Mouse (Mus musculus) cerebellum, postnatal 14 days (tissue): ENCODE data around the gene Sbk1.
A peak's percentile ranks its signal among the peaks of the same experiment; 100 is the strongest.
"Not testable (repeated sequence)": the region's sequence is repeated elsewhere in the genome, so short reads cannot be mapped to it uniquely, and the experiment has no call there.

Experiments used
- DNase-seq, 2 experiments: peaks; one replicate each; pipeline ENCODE4 v3.0.0; 2021; ENCODE audit warnings: mixed read lengths in 2 of 2

The Sbk1 gene

DNA sequence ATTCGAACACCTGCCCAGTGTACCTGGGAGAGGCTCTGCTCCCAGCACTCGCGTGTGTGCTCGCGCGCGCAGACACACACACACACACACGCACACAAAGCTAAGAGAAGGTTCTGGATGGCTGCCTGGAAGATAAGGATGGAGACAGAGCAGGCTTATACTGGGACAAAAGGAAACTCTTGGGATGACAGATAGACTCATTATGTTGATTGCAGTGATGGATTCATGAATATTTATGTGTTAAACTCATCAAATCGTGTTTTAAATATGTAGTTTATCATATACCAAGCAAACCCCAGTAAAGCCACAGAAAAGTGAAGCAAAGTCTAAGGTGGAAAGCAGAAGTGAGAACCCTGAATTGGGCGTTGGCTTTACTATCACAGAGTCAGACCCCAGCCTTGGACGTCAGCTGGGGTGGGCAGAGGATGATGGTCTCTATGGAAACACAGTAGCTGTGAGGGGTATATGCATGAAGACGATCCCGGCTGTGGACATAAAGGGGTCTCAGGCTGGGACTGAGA, 16.2 kb downstream of the Sbk1 start:
- no peak for DNase-seq

DNA sequence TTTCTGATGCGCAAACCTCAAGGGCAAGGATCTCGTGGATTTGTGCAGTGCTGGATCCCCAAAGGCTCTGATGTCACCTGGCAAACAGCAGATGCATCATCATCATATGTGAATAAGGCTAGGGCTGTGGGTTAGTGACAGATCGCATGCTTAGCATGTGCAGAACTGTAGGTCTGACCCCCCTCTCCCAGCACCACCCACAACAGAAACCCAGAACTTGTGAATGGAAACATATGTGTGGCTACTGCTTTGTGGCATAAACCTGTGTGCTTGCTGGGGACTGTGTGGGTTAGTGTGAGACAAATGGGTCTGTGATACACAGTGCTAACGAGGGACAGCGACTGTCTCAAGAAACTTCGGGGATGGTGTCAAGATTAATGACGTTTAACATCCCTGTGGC, 17.0 kb downstream of the Sbk1 start:
- DNase-seq: no peak

DNA sequence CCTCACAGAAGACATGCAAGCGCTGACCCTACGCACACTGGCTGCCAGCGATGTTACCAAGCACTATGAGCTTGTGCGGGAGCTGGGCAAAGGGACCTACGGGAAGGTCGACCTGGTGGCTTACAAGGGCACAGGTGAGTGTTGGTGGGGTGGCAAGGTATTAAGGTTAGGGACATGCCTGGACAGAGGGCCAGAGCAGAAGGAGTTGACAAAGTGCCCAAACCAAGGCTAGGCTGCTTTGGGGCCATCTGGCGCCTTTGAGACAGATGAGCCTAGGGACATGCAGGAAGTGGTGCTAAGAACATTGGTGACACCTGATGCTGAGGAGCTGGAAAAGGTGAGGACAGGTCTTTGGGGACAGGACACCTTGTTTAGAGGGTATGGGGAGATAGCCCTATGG, 17.5 kb downstream of the Sbk1 start:
- DNase-seq: no peak

DNA sequence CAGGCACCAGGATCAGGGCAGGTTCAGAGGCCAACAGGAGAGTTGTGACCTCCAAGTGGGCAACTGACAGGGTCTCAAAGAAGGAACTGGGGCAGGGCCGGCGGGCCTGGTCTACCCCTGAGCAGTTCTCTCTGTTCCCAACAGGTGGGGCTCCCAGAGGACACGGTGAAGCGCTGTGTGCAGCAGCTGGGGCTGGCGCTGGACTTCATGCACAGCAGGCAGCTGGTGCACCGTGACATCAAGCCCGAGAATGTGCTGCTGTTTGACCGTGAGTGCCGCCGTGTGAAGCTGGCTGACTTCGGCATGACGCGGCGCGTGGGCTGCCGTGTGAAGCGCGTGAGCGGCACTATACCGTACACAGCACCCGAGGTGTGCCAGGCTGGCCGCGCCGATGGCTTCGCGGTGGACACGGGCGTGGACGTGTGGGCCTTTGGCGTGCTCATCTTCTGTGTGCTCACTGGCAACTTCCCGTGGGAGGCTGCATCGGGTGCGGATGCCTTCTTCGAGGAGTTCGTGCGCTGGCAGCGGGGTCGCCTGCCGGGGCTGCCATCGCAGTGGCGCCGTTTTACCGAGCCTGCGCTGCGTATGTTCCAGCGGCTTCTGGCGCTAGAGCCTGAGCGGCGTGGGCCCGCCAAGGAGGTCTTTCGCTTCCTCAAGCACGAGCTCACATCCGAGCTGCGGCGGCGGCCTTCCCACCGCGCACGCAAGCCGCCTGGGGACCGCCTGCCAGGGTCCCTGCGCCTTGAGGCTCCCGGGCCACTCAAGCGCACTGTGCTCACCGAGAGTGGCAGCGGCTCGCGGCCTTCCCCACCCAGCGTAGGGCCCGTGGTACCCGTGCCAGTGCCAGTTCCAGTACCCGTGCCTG, 19.5 kb downstream of the Sbk1 start:
- DNase-seq: no peak

DNA sequence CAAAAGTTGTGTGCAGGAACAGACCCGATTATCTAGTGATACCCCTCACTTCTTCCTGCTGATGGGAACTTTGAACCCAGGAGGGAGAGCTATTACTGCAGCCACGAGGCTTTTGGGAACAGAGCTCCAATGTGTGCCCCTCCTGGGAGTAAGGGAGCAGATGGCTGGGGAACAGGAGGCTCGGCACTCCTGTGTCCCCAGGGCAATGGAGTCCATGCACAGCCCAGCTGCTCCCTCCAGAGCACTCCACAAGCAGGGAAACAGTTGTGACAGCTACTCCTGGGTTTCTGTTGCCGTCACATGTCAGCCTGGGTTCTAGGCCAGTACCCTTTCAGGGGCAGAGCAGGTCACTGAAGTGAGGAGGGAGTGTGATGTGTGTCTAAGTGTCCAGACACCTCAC, 20.7 kb downstream of the Sbk1 start:
- DNase-seq: no peak

DNA sequence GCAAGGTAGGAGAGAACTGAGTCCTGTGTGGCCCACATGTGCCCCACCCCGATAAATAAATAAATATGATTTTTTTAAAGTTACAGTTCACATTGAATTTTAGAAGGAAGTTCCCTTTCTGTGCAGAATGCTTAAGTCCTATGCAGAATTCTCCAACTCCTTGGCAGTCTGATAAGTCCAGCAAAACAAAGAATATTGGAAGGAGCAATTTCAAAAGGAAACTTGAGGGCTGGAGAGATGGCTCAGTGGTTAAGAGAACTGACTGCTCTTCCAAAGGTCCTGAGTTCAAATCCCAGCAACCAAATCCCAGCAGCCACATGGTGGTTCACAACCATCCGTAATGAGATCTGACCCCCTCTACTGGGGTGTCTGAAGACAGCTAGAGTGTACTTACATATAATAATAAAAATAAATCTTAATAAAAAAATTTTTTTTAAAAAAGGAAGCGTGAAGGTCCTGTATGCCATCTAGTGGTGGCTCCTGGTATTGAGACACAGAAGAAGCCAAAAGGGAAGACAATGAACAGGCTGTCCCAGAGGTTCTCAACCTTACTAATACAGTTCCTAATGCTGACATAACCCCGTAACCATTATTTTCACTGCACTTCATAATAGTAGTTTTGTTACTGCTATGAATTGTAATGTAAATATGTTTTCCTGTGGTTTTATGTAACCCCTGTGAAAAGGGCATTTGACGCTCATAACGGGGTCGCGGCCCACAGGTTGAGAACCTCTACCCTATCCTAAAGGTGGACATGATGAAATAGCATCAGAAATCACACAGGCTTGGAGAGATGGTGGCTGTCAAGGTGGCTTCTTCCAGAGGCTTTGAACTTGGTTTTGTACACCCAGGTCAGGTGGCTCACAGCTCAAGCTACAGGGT, 25.4 kb downstream of the Sbk1 start:
- peak; percentile 75 to 82 for DNase-seq

DNA sequence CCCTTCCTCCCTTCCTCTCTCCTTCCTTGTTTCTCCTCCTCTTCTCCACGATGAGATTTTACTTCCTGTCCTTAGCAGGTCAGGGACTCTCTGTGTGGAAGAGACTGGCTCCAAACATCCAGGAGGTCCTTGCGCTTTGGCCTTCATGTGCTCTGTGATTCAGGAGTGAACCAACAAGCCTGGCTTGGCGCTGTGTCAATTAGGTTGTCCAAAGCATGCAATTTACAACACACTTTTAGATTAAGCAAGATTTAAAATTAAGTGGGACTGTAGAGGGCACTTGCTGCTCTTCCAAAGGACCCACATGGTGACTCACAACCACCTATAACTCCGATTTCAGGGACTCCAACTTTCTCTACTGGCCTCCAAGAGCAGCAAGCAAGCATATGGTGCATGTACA, 26.4 kb downstream of the Sbk1 start:
- DNase-seq: no peak

DNA sequence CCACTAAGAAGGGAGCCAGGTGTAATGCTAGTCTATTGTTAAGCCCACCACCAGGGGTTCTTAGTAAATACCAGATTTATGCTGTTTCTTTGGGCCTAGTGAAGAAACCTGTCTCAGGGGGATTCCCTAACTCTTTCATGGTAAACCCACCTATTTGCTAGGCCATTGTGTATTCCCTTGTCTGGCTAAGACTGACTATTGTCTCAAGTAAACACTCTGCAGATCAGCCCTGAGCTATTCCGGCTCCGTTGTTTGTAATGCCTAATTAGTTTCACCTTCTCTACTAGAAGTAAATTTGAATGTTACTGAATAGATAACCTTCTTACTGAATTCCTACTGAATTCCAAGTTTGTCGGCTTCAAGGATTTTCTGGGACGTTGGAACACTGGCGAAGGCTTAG, 29.4 kb downstream of the Sbk1 start:
- not testable (repeated sequence) for DNase-seq

DNA sequence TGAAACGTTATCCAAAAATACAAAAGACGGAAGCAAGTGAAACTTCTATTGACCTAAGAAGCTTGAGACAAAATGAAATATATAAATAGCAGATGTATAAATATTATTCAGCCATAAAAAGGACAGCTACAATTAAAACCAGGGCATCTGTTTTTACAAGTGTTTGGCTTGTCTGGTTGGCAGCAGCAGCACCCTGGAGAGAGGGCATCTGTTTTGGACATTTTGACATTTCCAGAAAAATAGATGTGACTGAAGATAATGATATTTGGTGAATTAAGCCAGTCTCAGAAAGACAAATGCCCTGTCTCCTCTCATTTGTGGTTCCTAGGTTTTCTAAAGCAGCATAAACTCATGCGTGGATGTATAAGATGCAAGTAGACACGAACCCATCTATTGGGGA, 39.4 kb downstream of the Sbk1 start:
- no peak for DNase-seq

DNA sequence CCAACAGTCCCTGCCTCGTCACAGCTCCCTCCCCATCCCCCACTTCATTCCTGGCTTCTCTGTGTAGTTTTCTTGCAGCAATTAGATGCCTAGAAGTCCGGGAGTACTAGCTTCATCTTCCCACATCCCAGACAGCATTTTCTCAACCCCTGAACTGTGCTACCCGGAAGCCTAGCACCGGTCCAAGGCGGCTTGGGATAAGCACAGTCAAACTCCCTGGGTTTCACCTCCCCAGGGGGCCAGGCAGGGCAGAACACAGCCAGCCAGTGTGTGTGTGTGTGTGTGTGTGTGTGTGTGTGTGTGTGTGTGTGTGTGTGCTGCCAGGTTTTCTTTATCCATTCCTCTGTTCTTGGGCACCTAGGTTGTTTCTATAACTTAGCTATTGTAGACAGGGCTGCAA, 40.9 kb downstream of the Sbk1 start:
- no peak for DNase-seq

DNA sequence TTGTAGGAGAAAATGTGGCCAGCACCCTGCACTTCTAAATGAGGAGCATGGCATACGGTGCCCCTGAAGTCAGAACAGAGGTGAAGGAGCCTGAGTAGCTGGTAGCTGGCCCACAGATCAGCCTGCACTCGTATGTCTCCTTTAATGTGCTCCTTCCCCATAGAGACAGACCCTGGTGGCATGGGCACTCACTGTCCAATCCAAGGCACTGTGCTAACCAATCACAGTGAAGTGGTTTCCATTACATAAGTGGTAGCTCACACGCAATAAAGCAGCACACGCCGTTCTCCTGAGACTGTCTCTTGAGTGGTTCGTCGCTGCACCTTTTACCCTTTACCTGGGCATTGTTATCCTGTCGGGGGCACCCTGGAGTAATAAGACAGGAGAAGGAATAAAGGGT, 41.9 kb downstream of the Sbk1 start:
- no peak for DNase-seq

DNA sequence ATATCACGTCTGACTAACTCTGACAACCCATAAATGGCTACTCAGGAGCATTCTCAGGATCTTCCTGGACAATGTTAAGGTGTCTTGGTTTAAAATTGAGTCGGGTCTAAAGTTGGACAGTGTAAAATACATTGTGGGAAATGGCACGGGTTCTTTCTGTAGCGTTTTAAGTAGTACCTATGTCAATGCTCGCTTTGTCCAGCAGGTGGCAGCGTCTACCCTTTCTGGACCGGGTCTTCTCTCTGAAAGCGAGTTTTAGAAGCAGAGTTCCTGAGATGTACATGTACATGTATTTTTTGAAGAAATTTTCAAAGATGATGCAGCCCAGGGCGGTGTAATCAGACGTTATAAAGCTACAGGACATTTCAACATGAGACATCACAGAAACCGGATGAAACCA, 51.3 kb downstream of the Sbk1 start:
- peak; percentile 87 to 91 for DNase-seq

DNA sequence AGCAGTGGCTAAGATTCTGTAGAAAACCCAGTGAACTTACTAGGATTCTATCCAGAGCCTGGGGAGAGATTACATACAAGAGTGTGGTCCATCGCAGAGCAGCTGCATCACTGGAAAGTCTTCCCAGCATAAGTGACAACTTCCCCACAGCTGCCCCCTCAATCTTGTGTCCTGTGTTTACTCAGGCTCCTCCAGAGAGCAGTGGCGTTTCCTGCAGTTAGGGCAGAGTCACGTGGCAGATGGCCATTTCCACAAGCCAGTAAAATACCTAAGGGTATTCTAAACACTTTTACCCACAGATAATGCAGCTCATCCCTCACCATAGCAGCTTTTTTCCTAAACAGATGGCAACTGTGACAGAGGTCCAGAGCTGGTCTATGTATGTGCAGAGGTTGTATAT, 52.4 kb downstream of the Sbk1 start:
- no peak for DNase-seq

DNA sequence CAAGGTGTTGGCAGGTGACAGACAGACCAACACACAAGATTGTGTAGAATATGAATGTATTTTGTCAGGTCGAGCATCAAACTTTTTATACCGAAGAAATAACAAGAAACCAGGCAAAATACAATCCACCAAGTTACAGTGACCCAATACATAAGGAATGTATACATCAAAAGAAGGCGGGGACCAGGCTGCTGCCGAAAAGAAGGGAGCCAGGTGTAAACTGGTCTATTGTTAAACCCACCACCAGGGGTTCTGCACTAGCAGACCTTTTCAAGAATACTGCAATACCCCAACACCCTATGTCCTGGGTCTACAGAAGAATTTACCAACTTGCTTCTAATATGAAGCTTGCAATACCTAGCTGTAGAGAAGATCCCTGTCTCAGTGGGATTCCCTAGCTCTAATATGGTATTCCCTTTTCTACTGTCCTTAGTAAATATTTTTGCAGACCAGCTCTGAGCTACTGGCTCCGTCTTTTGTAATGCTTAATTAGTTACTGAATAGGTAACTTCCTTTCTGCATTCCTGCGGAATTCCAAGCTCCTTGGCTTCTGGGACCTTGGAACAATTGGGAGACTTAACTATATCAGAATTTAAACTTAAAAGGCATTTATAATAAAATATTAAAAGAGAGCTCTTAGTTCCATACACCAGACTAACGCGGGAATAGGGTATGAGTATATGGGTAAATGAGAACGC, 53.3 kb downstream of the Sbk1 start:
- not testable (repeated sequence) for DNase-seq

DNA sequence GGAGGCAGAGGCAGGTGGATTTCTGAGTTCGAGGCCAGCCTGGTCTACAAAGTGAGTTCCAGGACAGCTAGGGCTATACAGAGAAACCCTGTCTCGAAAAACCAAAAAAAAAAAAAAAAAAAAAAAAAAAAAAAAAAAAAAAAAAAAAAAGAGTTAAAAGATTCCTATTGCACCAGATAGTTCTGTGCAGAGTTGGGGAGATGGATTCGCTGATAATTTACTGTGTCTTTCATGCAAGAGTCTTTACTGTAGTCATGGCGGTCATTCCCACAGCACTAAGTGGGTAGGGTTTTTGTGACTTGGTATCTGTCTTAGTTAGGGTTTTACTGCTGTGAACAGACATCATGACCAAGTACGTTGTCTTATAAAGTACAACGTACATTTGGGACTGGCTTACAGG, 56.4 kb downstream of the Sbk1 start:
- DNase-seq: not testable (repeated sequence)

DNA sequence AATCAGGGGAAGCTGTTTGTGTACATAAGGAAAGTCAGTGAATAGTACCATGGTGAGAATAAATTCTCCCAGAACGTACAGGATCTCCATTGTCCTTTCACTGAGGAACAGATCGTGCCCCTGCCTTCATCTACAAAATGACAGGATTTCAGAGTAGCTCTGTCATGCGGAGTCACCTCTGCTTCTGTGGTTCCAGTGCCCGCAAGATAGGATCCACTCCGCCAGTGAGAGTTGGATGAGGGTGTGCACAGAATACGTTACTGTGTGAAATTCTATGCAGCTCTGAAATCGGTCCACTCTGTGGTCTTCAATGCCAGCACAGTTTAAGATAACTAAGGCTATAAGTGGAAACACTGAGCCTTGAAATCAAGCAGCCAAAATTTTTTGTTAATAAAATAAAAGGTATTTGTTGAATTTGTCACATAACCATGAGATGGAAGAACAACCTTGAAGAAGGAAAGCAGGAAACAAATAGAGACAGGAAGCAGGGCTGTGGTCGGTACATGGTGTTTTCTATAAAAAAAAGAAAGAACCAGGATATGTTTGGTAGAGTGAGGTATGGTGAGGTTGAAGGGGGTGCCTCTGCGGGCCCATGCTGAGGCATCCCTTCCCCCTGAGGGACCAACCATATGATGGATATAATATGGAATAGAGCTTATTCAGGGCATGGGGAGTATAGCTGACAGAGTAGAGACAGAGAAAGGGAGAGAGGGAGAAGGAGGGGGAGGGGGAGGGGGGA, 57.7 kb downstream of the Sbk1 start:
- no peak for DNase-seq

DNA sequence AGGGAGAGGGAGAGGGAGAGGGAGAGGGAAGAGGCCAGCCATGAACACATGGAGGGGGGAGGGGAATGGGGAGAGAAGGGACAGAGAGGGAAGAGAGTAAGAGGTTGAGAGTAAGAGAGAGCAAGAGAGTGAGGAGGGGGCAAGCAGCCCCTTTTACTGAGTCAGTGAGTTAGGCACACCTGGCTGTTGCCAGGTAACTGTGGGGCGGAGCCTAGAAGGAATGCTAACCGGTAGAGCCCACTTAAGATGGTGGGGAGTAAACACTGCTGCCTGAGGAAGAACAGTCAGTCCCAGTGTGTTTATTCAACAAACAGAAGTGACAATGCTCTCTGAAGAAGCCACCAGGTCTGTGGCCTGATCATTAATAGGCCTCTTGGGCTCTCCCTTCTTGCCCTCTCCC, 58.3 kb downstream of the Sbk1 start:
- no peak for DNase-seq

DNA sequence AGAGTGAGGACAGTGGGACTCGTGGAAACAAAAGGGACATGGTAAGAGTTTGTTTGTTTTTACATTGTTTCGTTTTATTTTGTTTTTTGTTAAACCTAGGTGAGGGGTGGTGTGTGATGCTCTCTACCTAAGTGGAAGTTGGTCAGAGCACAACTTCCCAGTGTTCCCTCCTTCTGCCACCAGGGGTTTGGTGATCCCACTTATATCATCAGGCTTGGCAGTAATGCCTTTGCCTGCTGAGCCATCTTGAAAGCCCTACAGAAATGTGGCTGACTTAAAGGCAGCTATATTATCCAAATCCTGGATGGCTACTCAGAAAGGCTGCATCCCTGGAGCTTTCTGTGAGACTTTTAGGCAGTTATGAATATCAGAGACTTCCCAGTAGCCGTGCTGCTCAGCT, 60.3 kb downstream of the Sbk1 start:
- DNase-seq: no peak

DNA sequence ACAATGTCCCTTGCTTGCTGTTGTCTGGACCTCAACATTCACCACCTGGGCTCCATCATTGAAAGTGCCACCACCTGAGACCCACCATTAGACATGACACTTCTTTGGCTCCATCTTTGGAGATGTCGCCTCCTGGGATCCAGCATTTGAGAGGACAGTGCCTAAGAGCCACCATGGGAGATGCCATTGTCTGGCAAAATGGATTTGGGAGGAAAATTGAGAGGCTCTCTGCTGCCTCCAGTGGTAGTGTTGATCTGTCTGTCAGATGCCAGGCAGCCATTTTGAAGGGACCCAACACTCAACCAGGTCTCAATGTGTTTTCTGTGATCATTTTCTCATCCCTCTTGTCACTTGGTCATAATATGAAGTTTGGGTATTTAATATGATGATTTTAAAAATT, 63.1 kb downstream of the Sbk1 start:
- DNase-seq: peak in 1 of 2 experiments; percentile 53

DNA sequence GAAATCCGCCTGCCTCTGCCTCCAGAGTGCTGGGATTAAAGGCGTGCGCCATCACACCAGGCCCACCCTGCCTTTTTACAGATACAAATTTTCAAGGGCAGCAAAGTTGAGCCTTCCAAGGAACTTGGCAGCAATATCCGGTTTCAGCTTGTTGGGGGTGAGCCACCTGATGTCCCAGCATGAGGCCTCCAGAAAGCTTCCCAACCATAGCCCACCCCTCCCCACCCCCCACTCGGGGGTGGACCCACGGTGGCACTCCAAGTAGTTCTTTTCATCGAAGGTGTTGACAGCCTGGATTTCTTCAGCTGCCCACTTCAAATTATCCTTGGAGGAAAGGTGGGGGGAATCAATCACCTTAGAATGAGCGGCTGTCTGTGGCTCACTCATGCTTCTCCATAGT, 66.5 kb downstream of the Sbk1 start:
- DNase-seq: no peak

DNA sequence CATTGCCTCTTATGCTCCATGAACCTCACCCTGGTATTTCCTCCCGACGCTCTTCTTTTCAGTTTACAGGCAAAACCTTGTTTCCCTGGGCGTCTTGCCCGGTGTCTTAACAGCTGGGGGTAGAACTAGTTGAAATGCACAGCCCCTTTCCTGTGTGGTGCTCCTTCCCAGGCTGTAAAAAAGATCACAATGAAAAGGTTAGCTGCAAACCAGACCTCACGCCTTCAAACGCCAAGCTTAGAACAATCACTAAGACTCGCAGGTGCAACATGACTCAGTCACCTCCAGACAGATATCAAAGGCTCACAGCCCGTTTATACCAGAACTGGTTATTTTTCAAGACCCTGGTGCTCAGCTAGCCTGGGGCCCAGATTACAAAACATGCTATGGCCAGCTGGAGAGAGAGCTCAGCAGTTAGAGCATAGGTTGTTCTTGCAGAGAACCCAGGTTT, 67.1 kb downstream of the Sbk1 start:
- DNase-seq: no peak

DNA sequence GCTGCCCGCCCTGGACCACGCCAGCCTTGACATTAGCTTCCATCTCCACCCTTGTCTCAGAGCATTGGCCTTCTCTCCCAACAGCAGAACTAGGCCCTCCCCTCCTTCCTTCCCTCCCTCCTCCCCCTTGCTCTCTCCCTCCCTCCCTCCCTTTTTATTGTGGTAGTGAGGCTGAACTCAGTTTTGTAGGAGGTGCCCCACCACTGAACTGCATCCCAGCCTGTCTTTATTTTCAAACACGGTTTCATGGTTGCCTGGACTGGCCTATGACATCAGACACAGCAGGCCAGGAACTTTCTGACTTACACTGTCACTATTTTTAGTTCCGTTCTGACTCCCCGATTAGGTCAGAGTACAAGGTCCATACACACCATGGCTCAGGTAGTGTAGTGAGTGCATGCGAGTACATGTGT, 67.8 kb downstream of the Sbk1 start:
- DNase-seq: no peak
